Mouse (Mus musculus) induced T-regulatory cell, adult 2 months (primary cell): Measurements from ENCODE around the gene Ttll7.

Experiments
- DNase-seq: peaks from one replicate; pipeline ENCODE4 v3.0.0-alpha.2; 2012; ENCODE audit warnings: low read depth

Ttll7 gene

GRCm38 (mm10) chr3:146851966-146852891 is at the start of gene Ttll7:
Gene Ttll7 (plus strand): TSS chr3:146852367.
- peak; percentile 6 for DNase-seq

- no peak for DNase-seq
Measured at GRCm38 (mm10) chr3:146812041-146812878, 39.9 kb upstream of the Ttll7 start.

- peak; percentile 90 for DNase-seq
Measured at GRCm38 (mm10) chr3:146812901-146813393, 39.2 kb upstream of the Ttll7 start, which contains the start of gene Prkacb. Gene Prkacb (minus strand): TSS chr3:146812990.

GRCm38 (mm10) chr3:146813624-146814023 is 38.5 kb upstream of the Ttll7 start:
- DNase-seq, result no peak

GRCm38 (mm10) chr3:146820718-146821117 is 31.4 kb upstream of the Ttll7 start:
- DNase-seq, result no peak

GRCm38 (mm10) chr3:146842766-146843165 is 9.4 kb upstream of the Ttll7 start:
- DNase-seq, result no peak

- DNase-seq, result no peak
Measured at GRCm38 (mm10) chr3:146843470-146843869, 8.7 kb upstream of the Ttll7 start.

- no peak for DNase-seq
Measured at GRCm38 (mm10) chr3:146846237-146846636, 5.9 kb upstream of the Ttll7 start.

- DNase-seq, result no peak
Measured at GRCm38 (mm10) chr3:146848112-146848511, 4.1 kb upstream of the Ttll7 start.

GRCm38 (mm10) chr3:146849360-146849759 is 2.8 kb upstream of the Ttll7 start:
- DNase-seq, result no peak

GRCm38 (mm10) chr3:146854473-146855087 is 2.4 kb downstream of the Ttll7 start:
- DNase-seq, result no peak

- no peak for DNase-seq
Measured at GRCm38 (mm10) chr3:146857373-146857772, 5.2 kb downstream of the Ttll7 start.

- no peak for DNase-seq
Measured at GRCm38 (mm10) chr3:146860308-146860707, 8.1 kb downstream of the Ttll7 start.

GRCm38 (mm10) chr3:146866563-146866962 is 14.4 kb downstream of the Ttll7 start:
- peak; percentile 16 for DNase-seq

GRCm38 (mm10) chr3:146871954-146872353 is 19.8 kb downstream of the Ttll7 start:
- DNase-seq, result no peak

GRCm38 (mm10) chr3:146875929-146876328 is 23.8 kb downstream of the Ttll7 start:
- no peak for DNase-seq

GRCm38 (mm10) chr3:146893931-146894330 is 41.8 kb downstream of the Ttll7 start:
- no peak for DNase-seq

- DNase-seq, result no peak
Measured at GRCm38 (mm10) chr3:146896581-146896980, 44.4 kb downstream of the Ttll7 start.

GRCm38 (mm10) chr3:146900094-146900493 is 47.9 kb downstream of the Ttll7 start:
- no peak for DNase-seq

- no peak for DNase-seq
Measured at GRCm38 (mm10) chr3:146901729-146902128, 49.6 kb downstream of the Ttll7 start.

- no peak for DNase-seq
Measured at GRCm38 (mm10) chr3:146905606-146906005, 53.4 kb downstream of the Ttll7 start.

- peak; percentile 1 for DNase-seq
Measured at GRCm38 (mm10) chr3:146908922-146909321, 56.8 kb downstream of the Ttll7 start.
